Mouse (Mus musculus) embryo, embryonic 11 days (tissue): ENCODE measurements at regions not wholly inside any gene's neighbourhood (a gene's known extent, or its start where the extent isn't known, plus 50 kb on each side); places are given as distances from the start of the nearest gene placed in this dataset.
A peak's percentile ranks its signal among the peaks of the same experiment; 100 is the strongest.

ENCODE experiments used
- DNase-seq: peaks from one replicate; pipeline ENCODE4 v3.0.0-alpha.2; 2015

- no peak for DNase-seq
Observed at GRCm38 (mm10) chr10:9061979-9062378, 176.1 kb upstream of the Sash1 start.

- no peak for DNase-seq
Observed at GRCm38 (mm10) chr10:9055274-9055673, 169.4 kb upstream of the Sash1 start.

- peak; percentile 66 for DNase-seq
Observed at GRCm38 (mm10) chr10:9053371-9053770, 167.5 kb upstream of the Sash1 start.

- DNase-seq, result no peak
Observed at GRCm38 (mm10) chr10:9047341-9047740, 161.5 kb upstream of the Sash1 start.

- DNase-seq, result no peak
Observed at GRCm38 (mm10) chr10:9044746-9045370, 159.0 kb upstream of the Sash1 start.

- no peak for DNase-seq
Observed at GRCm38 (mm10) chr10:9043507-9043906, 157.6 kb upstream of the Sash1 start.

GRCm38 (mm10) chr10:9030486-9030885, 144.6 kb upstream of the Sash1 start:
- DNase-seq, result no peak

GRCm38 (mm10) chr10:9029506-9029905, 143.6 kb upstream of the Sash1 start:
- no peak for DNase-seq

- DNase-seq, result no peak
Observed at GRCm38 (mm10) chr10:9027070-9027807, 141.4 kb upstream of the Sash1 start.

- DNase-seq, result no peak
Observed at GRCm38 (mm10) chr10:9014810-9015505, 129.1 kb upstream of the Sash1 start.

GRCm38 (mm10) chr10:9013549-9013925, 127.7 kb upstream of the Sash1 start:
- DNase-seq, result no peak

GRCm38 (mm10) chr10:9012829-9013548, 127.1 kb upstream of the Sash1 start:
- DNase-seq, result peak; percentile 71

GRCm38 (mm10) chr10:9011906-9012305, 126.0 kb upstream of the Sash1 start:
- DNase-seq, result no peak

GRCm38 (mm10) chr10:9010191-9010590, 124.3 kb upstream of the Sash1 start:
- DNase-seq, result no peak

- DNase-seq, result no peak
Observed at GRCm38 (mm10) chr10:9005140-9005909, 119.5 kb upstream of the Sash1 start.

- DNase-seq, result no peak
Observed at GRCm38 (mm10) chr10:9002261-9002660, 116.4 kb upstream of the Sash1 start.

- no peak for DNase-seq
Observed at GRCm38 (mm10) chr10:8998758-8999398, 113.0 kb upstream of the Sash1 start.

- DNase-seq, result no peak
Observed at GRCm38 (mm10) chr10:8998356-8998755, 112.5 kb upstream of the Sash1 start.

- no peak for DNase-seq
Observed at GRCm38 (mm10) chr10:8995097-8995496, 109.2 kb upstream of the Sash1 start.

GRCm38 (mm10) chr10:8986339-8986738, 100.5 kb upstream of the Sash1 start:
- DNase-seq, result no peak

GRCm38 (mm10) chr10:8983347-8983746, 97.5 kb upstream of the Sash1 start:
- DNase-seq, result no peak

GRCm38 (mm10) chr10:8980568-8980967, 94.7 kb upstream of the Sash1 start:
- DNase-seq, result no peak
